ENCODE assay signal across 20 mouse cellular contexts in genomic region chr5:115100473-115100872, GRCm38 (mm10). TPM values are rescaled to one million over a fixed set of nuclear protein-coding genes. Genes with fewer than 3 reads are reported as not detected.
DNase-seq lines count a peak whose midpoint lies in the region; ATAC-seq and TF ChIP-seq lines count a peak whose summit lies in the region.
"Had no signal": no experiment of that assay in that cellular context is flagged by ENCODE, and none has a peak within 500 bp of the region (broad histone marks: within the 10 kb centered on the region; RNA-seq: fewer than 3 reads in every experiment).

No protein-coding gene starts in this region.

- no peaks in the 10 kb centered on the region for H3K4me1 ChIP-seq in intestine, embryonic 16.5 days (ENCODE audit: control insufficient read depth, insufficient read depth, low read length)
- no peaks in the 10 kb centered on the region for H3K4me1 ChIP-seq in intestine, embryonic 15.5 days (replicated peaks)
- no peaks in the 10 kb centered on the region for H3K4me1 ChIP-seq in liver, embryonic 16.5 days (ENCODE audit: control insufficient read depth, low read depth, low read length)
- H3K4me1 ChIP-seq in liver, embryonic 12.5 days = no peaks in the 10 kb centered on the region
- H3K4me1 ChIP-seq in brown adipose tissue, adult 24 weeks (ENCODE audit: control insufficient read depth, insufficient read depth, insufficient read length, low read length) = peaks cover 6% of the 10 kb centered on the region
- H3K4me1 ChIP-seq in hindbrain, embryonic 13.5 days (replicated peaks) = no peaks in the 10 kb centered on the region
- H3K4me1 ChIP-seq: embryonic facial prominence, embryonic 12.5 days; forebrain, embryonic 13.5 days had no signal

- H3ac ChIP-seq in myocyte (ENCODE audit: control insufficient read depth, insufficient read length) = no peak overlapping the region

- H3K27ac ChIP-seq in intestine, embryonic 16.5 days (ENCODE audit: low read length) = no peak overlapping the region; the same call in 1 of the 2 replicates
- no peak overlapping the region for H3K27ac ChIP-seq in intestine, embryonic 15.5 days
- no peak overlapping the region for H3K27ac ChIP-seq in liver, embryonic 16.5 days (ENCODE audit: low read length)
- H3K27ac ChIP-seq in liver, embryonic 12.5 days = no peak overlapping the region
- peak overlapping the region; percentile 68 for H3K27ac ChIP-seq in brown adipose tissue, adult 24 weeks (replicated peaks; ENCODE audit: low read depth, low read length)
- no peak overlapping the region for H3K27ac ChIP-seq in hindbrain, embryonic 13.5 days
- H3K27ac ChIP-seq: embryonic facial prominence, embryonic 12.5 days; forebrain, embryonic 13.5 days; heart, embryonic 10.5 days; hindbrain, embryonic 14.5 days had no signal

- H3K79me2 ChIP-seq in myocyte (ENCODE audit: control insufficient read depth, insufficient read depth) = no peaks in the 10 kb centered on the region

- H3K9ac ChIP-seq in intestine, embryonic 16.5 days (ENCODE audit: low read depth, low read length) = no peak overlapping the region
- H3K9ac ChIP-seq in intestine, embryonic 15.5 days = no peak overlapping the region
- H3K9ac ChIP-seq in liver, embryonic 16.5 days (ENCODE audit: low read depth, low read length) = no peak overlapping the region
- H3K9ac ChIP-seq in liver, embryonic 12.5 days = no peak overlapping the region
- no peak overlapping the region for H3K9ac ChIP-seq in hindbrain, embryonic 13.5 days
- H3K9ac ChIP-seq: embryonic facial prominence, embryonic 12.5 days; forebrain, embryonic 13.5 days; forebrain, postnatal 0 days; hindbrain, embryonic 14.5 days had no signal

- no peak for TF ChIP-seq POLR2A in myocyte (IDR thresholded peaks at IDR 0.05; ENCODE audit: insufficient read length, low read depth)

- no peak for DNase-seq in thymus, postnatal 0 days (ENCODE audit: low spot score)
- DNase-seq: adrenal gland, adult 8-10 months; cerebellum, adult 11 months; cerebellum, adult 8-10 months; cerebellum, postnatal 14 days; embryo, embryonic 11 days; forebrain, postnatal 0 days; gastrocnemius, postnatal 36 days; heart, adult 18-20 months had no signal

- H3K9me3 ChIP-seq in intestine, embryonic 16.5 days (ENCODE audit: control insufficient read depth, low read length) = no peaks in the 10 kb centered on the region
- no peaks in the 10 kb centered on the region for H3K9me3 ChIP-seq in intestine, embryonic 15.5 days
- no peaks in the 10 kb centered on the region for H3K9me3 ChIP-seq in liver, embryonic 16.5 days (replicated peaks; ENCODE audit: control insufficient read depth, low read length)
- no peaks in the 10 kb centered on the region for H3K9me3 ChIP-seq in liver, embryonic 12.5 days (replicated peaks)
- H3K9me3 ChIP-seq in hindbrain, embryonic 13.5 days = no peaks in the 10 kb centered on the region
- H3K9me3 ChIP-seq: embryonic facial prominence, embryonic 12.5 days; forebrain, embryonic 13.5 days; heart, embryonic 10.5 days had no signal

- H3K4me3 ChIP-seq in intestine, embryonic 16.5 days (ENCODE audit: low read length) = no peak overlapping the region
- H3K4me3 ChIP-seq in intestine, embryonic 15.5 days (replicated peaks) = no peak overlapping the region
- H3K4me3 ChIP-seq in liver, embryonic 16.5 days (ENCODE audit: low read depth, low read length) = no peak overlapping the region
- no peak overlapping the region for H3K4me3 ChIP-seq in liver, embryonic 12.5 days
- H3K4me3 ChIP-seq in brown adipose tissue, adult 24 weeks (ENCODE audit: insufficient read depth, low read depth, low read length) = no peak overlapping the region
- H3K4me3 ChIP-seq in myocyte = no peak overlapping the region
- H3K4me3 ChIP-seq in hindbrain, embryonic 13.5 days = no peak overlapping the region
- H3K4me3 ChIP-seq: embryonic facial prominence, embryonic 12.5 days; forebrain, embryonic 13.5 days; heart, embryonic 10.5 days had no signal

- no peak overlapping the region for H3K4me2 ChIP-seq in intestine, embryonic 16.5 days (ENCODE audit: low read depth, low read length)
- H3K4me2 ChIP-seq in intestine, embryonic 15.5 days (replicated peaks) = no peak overlapping the region
- no peak overlapping the region for H3K4me2 ChIP-seq in liver, embryonic 16.5 days (ENCODE audit: low read depth, low read length)
- H3K4me2 ChIP-seq in liver, embryonic 12.5 days = no peak overlapping the region
- no peak overlapping the region for H3K4me2 ChIP-seq in myocyte (ENCODE audit: low read depth)
- H3K4me2 ChIP-seq in hindbrain, embryonic 13.5 days = no peak overlapping the region
- H3K4me2 ChIP-seq: embryonic facial prominence, embryonic 12.5 days; forebrain, embryonic 13.5 days; hindbrain, embryonic 14.5 days had no signal

- 78% methylated on average over 6 of the region's 6 CpGs for WGBS in intestine, embryonic 16.5 days
- WGBS in intestine, embryonic 15.5 days = 85% methylated on average over 6 of the region's 6 CpGs
- 67% methylated on average over 6 of the region's 6 CpGs for WGBS in liver, embryonic 16.5 days (ENCODE audit: insufficient replicate concordance)
- 77% methylated on average over 6 of the region's 6 CpGs for WGBS in liver, embryonic 12.5 days (ENCODE audit: insufficient replicate concordance)
- 85% methylated on average over 6 of the region's 6 CpGs for WGBS in hindbrain, embryonic 13.5 days

- ATAC-seq in intestine, embryonic 16.5 days = peak; percentile 22; the same call in 1 of the 2 replicates
- no peak for ATAC-seq in intestine, embryonic 15.5 days
- ATAC-seq in liver, embryonic 16.5 days (ENCODE audit: low read depth) = peak; percentile 39
- ATAC-seq in liver, embryonic 12.5 days = no peak
- ATAC-seq in hindbrain, embryonic 13.5 days (ENCODE audit: low FRiP score) = no peak
- ATAC-seq: forebrain, embryonic 13.5 days; forebrain, postnatal 0 days had no signal

- peaks cover 22% of the 10 kb centered on the region for H3K36me3 ChIP-seq in intestine, embryonic 16.5 days (ENCODE audit: control insufficient read depth, insufficient read depth, low read length)
- H3K36me3 ChIP-seq in intestine, embryonic 15.5 days = peaks cover 33% of the 10 kb centered on the region
- H3K36me3 ChIP-seq in liver, embryonic 16.5 days (ENCODE audit: control insufficient read depth, insufficient read depth) = peaks cover 35% of the 10 kb centered on the region
- peaks cover 82% of the 10 kb centered on the region for H3K36me3 ChIP-seq in liver, embryonic 12.5 days
- peaks cover under 1% of the 10 kb centered on the region for H3K36me3 ChIP-seq in myocyte (ENCODE audit: control insufficient read depth, insufficient read depth)
- peaks cover 75% of the 10 kb centered on the region for H3K36me3 ChIP-seq in hindbrain, embryonic 13.5 days

- no peaks in the 10 kb centered on the region for H3K27me3 ChIP-seq in intestine, embryonic 16.5 days (replicated peaks; ENCODE audit: control insufficient read depth, insufficient read depth, low read length)
- H3K27me3 ChIP-seq in intestine, embryonic 15.5 days (replicated peaks) = no peaks in the 10 kb centered on the region
- H3K27me3 ChIP-seq in liver, embryonic 16.5 days (ENCODE audit: control insufficient read depth, insufficient read depth, low read depth, low read length) = no peaks in the 10 kb centered on the region
- H3K27me3 ChIP-seq in liver, embryonic 12.5 days (replicated peaks) = no peaks in the 10 kb centered on the region
- H3K27me3 ChIP-seq in myocyte (ENCODE audit: control insufficient read depth, insufficient read depth, insufficient read length) = no peaks in the 10 kb centered on the region
- no peaks in the 10 kb centered on the region for H3K27me3 ChIP-seq in hindbrain, embryonic 13.5 days
- H3K27me3 ChIP-seq: embryonic facial prominence, embryonic 12.5 days; forebrain, embryonic 13.5 days had no signal

RNA-seq across cellular contexts. Expression of gene Gm10401, which starts 2.4 kb away (rescaled TPM):
- 17.6 and 22.0 TPM in 2 replicates for polyA plus RNA-seq in intestine, embryonic 16.5 days (2015; fragmentation: Nextera tagmentation; extraction: Ambion mirVana)
- 24.9 and 30.2 TPM in 2 replicates for polyA plus RNA-seq in intestine, embryonic 15.5 days (2015; fragmentation: Nextera tagmentation; extraction: Ambion mirVana)
- 8.1 and 8.5 TPM in 2 replicates for polyA plus RNA-seq in liver, embryonic 16.5 days (2015; fragmentation: Nextera tagmentation; extraction: Ambion mirVana)
- 12.2 and 15.1 TPM in 2 replicates for polyA plus RNA-seq in liver, embryonic 12.5 days (2016; fragmentation: Nextera tagmentation; extraction: Ambion mirVana)
- polyA plus RNA-seq in brown adipose tissue, adult 24 weeks (2012; ENCODE audit: insufficient read depth, insufficient read length, missing spikeins) = not detected in 2 replicates
- polyA plus RNA-seq in myocyte (2012; fragmentation: generic; extraction: Trizol) = 4.4 TPM
- polyA plus RNA-seq in hindbrain, embryonic 13.5 days (2015; fragmentation: Nextera tagmentation; extraction: Ambion mirVana) = 42.7 and 44.4 TPM in 2 replicates
- polyA plus RNA-seq in thymus, postnatal 0 days (2015; fragmentation: Nextera tagmentation; extraction: Ambion mirVana) = 26.4 and 27.2 TPM in 2 replicates

RNA-seq across cellular contexts. Expression of gene Acads, which starts 18.7 kb away (rescaled TPM):
- 150 and 162 TPM in 2 replicates for polyA plus RNA-seq in intestine, embryonic 16.5 days (2015; fragmentation: Nextera tagmentation; extraction: Ambion mirVana)
- polyA plus RNA-seq in intestine, embryonic 15.5 days (2015; fragmentation: Nextera tagmentation; extraction: Ambion mirVana) = 119 and 122 TPM in 2 replicates
- 48.8 and 54.2 TPM in 2 replicates for polyA plus RNA-seq in liver, embryonic 16.5 days (2015; fragmentation: Nextera tagmentation; extraction: Ambion mirVana)
- polyA plus RNA-seq in liver, embryonic 12.5 days (2016; fragmentation: Nextera tagmentation; extraction: Ambion mirVana) = 43.9 and 51.1 TPM in 2 replicates
- polyA plus RNA-seq in brown adipose tissue, adult 24 weeks (2012; ENCODE audit: insufficient read depth, insufficient read length, missing spikeins) = 345 and 375 TPM in 2 replicates
- 82.1 TPM for polyA plus RNA-seq in myocyte (2012; fragmentation: generic; extraction: Trizol)
- 24.4 and 25.2 TPM in 2 replicates for polyA plus RNA-seq in hindbrain, embryonic 13.5 days (2015; fragmentation: Nextera tagmentation; extraction: Ambion mirVana)
- polyA plus RNA-seq in thymus, postnatal 0 days (2015; fragmentation: Nextera tagmentation; extraction: Ambion mirVana) = 51.6 and 58.6 TPM in 2 replicates

RNA-seq across cellular contexts. Expression of gene Unc119b, which starts 34.3 kb away (rescaled TPM):
- polyA plus RNA-seq in intestine, embryonic 16.5 days (2015; fragmentation: Nextera tagmentation; extraction: Ambion mirVana) = 22.1 and 23.2 TPM in 2 replicates
- polyA plus RNA-seq in intestine, embryonic 15.5 days (2015; fragmentation: Nextera tagmentation; extraction: Ambion mirVana) = 25.7 and 26.6 TPM in 2 replicates
- 7.7 and 8.1 TPM in 2 replicates for polyA plus RNA-seq in liver, embryonic 16.5 days (2015; fragmentation: Nextera tagmentation; extraction: Ambion mirVana)
- polyA plus RNA-seq in liver, embryonic 12.5 days (2016; fragmentation: Nextera tagmentation; extraction: Ambion mirVana) = 16.1 and 17.6 TPM in 2 replicates
- polyA plus RNA-seq in brown adipose tissue, adult 24 weeks (2012; ENCODE audit: insufficient read depth, insufficient read length, missing spikeins) = 9.4 and 11.0 TPM in 2 replicates
- polyA plus RNA-seq in myocyte (2012; fragmentation: generic; extraction: Trizol) = 24.5 TPM
- 36.7 and 38.0 TPM in 2 replicates for polyA plus RNA-seq in hindbrain, embryonic 13.5 days (2015; fragmentation: Nextera tagmentation; extraction: Ambion mirVana)
- polyA plus RNA-seq in thymus, postnatal 0 days (2015; fragmentation: Nextera tagmentation; extraction: Ambion mirVana) = 25.0 and 27.5 TPM in 2 replicates

RNA-seq across cellular contexts. Expression of gene Mlec, which starts 57.5 kb away (rescaled TPM):
- polyA plus RNA-seq in intestine, embryonic 16.5 days (2015; fragmentation: Nextera tagmentation; extraction: Ambion mirVana) = 68.5 and 82.4 TPM in 2 replicates
- 89.9 and 113 TPM in 2 replicates for polyA plus RNA-seq in intestine, embryonic 15.5 days (2015; fragmentation: Nextera tagmentation; extraction: Ambion mirVana)
- polyA plus RNA-seq in liver, embryonic 16.5 days (2015; fragmentation: Nextera tagmentation; extraction: Ambion mirVana) = 16.6 and 19.4 TPM in 2 replicates
- 46.8 and 49.2 TPM in 2 replicates for polyA plus RNA-seq in liver, embryonic 12.5 days (2016; fragmentation: Nextera tagmentation; extraction: Ambion mirVana)
- polyA plus RNA-seq in brown adipose tissue, adult 24 weeks (2012; ENCODE audit: insufficient read depth, insufficient read length, missing spikeins) = 49.5 and 76.9 TPM in 2 replicates
- 112 TPM for polyA plus RNA-seq in myocyte (2012; fragmentation: generic; extraction: Trizol)
- 22.3 and 27.2 TPM in 2 replicates for polyA plus RNA-seq in hindbrain, embryonic 13.5 days (2015; fragmentation: Nextera tagmentation; extraction: Ambion mirVana)
- 25.2 and 26.9 TPM in 2 replicates for polyA plus RNA-seq in thymus, postnatal 0 days (2015; fragmentation: Nextera tagmentation; extraction: Ambion mirVana)

Comparison
In these comparisons a context has a peak if more than half of its experiments do, and no peak if none do; other contexts are left out.
1. ATAC-seq: peak in intestine, embryonic 16.5 days (single experiment) and liver, embryonic 16.5 days (single experiment); none in intestine, embryonic 15.5 days (single experiment), liver, embryonic 12.5 days (single experiment) and hindbrain, embryonic 13.5 days (single experiment).